Mouse (Mus musculus): Measurements from ENCODE around the gene Syn2. TPM values are rescaled to one million over a fixed set of nuclear protein-coding genes. Genes with fewer than 3 reads are reported as not detected.

Syn2 gene
- polyA plus RNA-seq, 1 experiment from 2014 or later, result 45.7 TPM

DNA sequence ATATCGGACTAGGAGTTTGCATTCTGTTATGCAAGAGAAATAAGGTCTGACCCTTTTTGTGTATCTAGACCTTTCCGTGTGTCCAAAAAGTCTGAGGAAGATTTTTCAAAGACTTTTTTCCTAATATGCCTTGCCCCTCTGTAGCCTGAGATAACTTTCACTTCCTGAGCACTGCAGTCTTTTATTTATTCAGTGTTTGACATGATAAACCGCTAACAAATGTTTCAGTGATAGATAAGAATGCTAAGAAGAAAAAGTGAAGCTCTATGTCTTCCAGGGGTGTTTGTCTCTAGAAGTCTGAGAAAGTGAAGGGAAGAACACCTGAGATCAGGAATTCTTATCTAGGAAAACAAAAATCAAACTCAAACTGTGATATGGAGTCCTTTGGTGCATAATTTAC lies 66.1 kb downstream of the Syn2 start:
- WGBS, result 90% methylated on average over 3 of the region's 3 CpGs
- H3K4me2 ChIP-seq, result no peak overlapping the region
- no peak overlapping the region for H3K9ac ChIP-seq
- no peak for ATAC-seq (replicated peaks)
- H3K4me1 ChIP-seq, result no peaks in the 10 kb centered on the region
- H3K9me3 ChIP-seq, result no peaks in the 10 kb centered on the region
- no peaks in the 10 kb centered on the region for H3K27me3 ChIP-seq (replicated peaks)
- no peak overlapping the region for H3K27ac ChIP-seq
- H3K36me3 ChIP-seq (replicated peaks), result no peaks in the 10 kb centered on the region
- no peak overlapping the region for H3K4me3 ChIP-seq

DNA sequence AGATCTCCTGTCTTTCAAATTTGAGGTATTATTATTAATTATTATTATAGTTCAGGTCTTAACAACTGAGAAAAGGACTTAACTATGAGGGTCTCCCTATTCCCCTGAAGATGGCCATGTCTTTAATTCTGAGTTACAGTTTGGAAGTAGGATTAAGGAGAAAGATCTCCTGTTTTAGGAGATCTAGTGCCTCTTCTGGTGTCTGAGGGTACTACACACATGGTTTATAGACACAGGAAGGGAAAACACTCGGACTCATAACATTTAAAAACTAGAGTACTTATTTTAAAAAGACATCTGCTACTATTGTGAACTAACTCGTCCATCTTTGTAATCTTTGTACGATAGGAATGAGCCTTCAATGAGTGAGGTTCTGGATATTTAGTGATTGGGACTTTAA lies 68.3 kb downstream of the Syn2 start:
- H3K9ac ChIP-seq, result no peak overlapping the region
- H3K36me3 ChIP-seq (replicated peaks), result no peaks in the 10 kb centered on the region
- H3K27me3 ChIP-seq (replicated peaks), result no peaks in the 10 kb centered on the region
- H3K4me1 ChIP-seq, result no peaks in the 10 kb centered on the region
- H3K4me3 ChIP-seq, result no peak overlapping the region
- no peak for ATAC-seq (replicated peaks)
- no peak overlapping the region for H3K4me2 ChIP-seq
- WGBS, result 70% methylated on average over 3 of the region's 3 CpGs
- H3K27ac ChIP-seq, result no peak overlapping the region
- no peaks in the 10 kb centered on the region for H3K9me3 ChIP-seq

DNA sequence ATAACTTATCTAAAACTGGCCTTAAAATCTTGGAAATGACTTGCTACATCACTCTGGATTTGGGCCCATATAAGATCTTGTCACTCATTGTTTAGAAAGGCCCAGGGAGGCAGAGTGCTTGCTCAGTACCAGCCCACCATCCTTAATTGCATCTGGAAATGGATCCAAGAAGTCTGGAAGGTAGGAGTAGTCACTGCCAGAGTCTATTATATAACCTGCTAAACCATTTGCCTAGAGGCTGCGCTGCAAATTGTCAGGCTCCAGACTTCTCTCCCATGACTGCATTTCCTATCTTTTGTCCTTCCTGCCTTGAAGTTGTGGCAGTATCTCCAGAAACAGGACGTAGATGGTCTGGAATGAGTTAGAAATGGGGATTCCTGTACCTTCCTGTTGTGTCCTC lies 75.5 kb downstream of the Syn2 start:
- Histone ChIP-seq H3K4me3 (no peak overlapping the region), H3K27me3 (replicated peaks) (no peaks in the 10 kb centered on the region), H3K9ac (no peak overlapping the region), H3K4me2 (no peak overlapping the region), H3K36me3 (replicated peaks) (no peaks in the 10 kb centered on the region), H3K4me1 (no peaks in the 10 kb centered on the region), H3K9me3 (no peaks in the 10 kb centered on the region), H3K27ac (no peak overlapping the region)
- 89% methylated on average over 2 of the region's 2 CpGs for WGBS
- no peak for ATAC-seq (replicated peaks)

DNA sequence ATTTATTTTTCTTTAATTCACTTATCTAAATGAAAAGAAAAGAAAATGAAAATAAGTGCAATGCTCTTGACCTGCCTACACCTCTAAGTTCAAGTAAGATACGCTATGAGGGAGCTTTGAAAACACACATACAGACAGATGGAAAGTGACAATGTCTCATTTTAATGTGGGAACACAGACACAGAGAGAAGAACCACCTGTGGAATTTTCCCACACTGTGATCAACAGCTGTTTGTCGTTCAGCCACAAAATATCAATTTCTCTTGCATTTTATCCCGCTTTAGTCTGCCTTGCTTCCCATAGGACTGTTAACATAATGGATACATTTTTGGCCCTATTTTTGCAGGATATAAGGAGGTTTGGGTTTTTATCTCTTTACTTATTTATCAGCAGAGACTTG lies 76.1 kb downstream of the Syn2 start:
- 86% methylated on average over 3 of the region's 3 CpGs for WGBS

DNA sequence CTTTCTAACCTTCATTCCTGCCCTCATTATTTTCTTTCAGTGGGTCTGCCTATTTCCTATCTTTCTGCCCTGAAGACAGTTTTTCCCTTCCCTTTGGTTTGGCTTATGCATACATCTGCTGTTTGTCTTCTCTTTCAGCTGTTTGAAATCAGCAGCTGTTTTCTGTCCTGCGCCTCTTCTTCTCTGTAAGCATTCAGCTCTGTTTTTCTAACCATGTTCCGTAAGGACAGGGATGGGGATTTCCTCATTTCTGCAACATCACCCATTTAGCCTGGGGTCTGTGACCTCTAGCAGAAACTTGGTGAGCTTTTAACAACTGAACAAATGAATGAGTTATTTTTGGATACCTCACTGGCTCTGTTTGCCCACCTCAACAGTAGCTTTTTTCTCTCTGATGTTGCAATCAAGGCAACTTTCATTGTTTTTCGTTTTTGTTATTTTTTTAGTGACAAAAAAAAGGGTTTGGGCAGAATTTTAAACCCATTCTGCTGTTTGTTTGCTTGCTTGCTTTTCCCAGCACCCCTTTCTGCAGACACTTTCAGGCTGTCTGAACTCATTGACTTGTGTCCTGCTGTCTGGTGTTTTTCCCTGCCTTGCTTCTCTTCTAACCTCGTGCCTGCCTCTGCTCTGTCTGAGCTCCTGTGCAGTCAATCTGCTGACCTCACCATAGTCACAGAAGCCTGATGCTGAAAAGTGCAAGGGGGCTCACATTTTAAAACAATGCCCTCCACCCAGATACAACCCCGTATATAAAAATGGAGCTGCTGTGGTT lies 77.6 kb downstream of the Syn2 start:
- H3K36me3 ChIP-seq (replicated peaks), result no peaks in the 10 kb centered on the region
- H3K9ac ChIP-seq, result no peak overlapping the region
- no peak overlapping the region for H3K4me2 ChIP-seq
- H3K27ac ChIP-seq, result no peak overlapping the region
- no peak overlapping the region for H3K4me3 ChIP-seq
- H3K9me3 ChIP-seq, result no peaks in the 10 kb centered on the region
- no peaks in the 10 kb centered on the region for H3K27me3 ChIP-seq (replicated peaks)
- WGBS, result 68% methylated on average over 5 of the region's 5 CpGs
- ATAC-seq (replicated peaks), result no peak
- H3K4me1 ChIP-seq, result no peaks in the 10 kb centered on the region

More for the DNA sequence above, 76.1 kb downstream of the Syn2 start:
- H3K9ac ChIP-seq, result no peak overlapping the region
- H3K27ac ChIP-seq, result no peak overlapping the region
- no peaks in the 10 kb centered on the region for H3K4me1 ChIP-seq
- no peaks in the 10 kb centered on the region for H3K9me3 ChIP-seq
- H3K4me2 ChIP-seq, result no peak overlapping the region
- H3K4me3 ChIP-seq, result no peak overlapping the region
- H3K27me3 ChIP-seq (replicated peaks), result no peaks in the 10 kb centered on the region
- ATAC-seq (replicated peaks), result no peak
- H3K36me3 ChIP-seq (replicated peaks), result no peaks in the 10 kb centered on the region

DNA sequence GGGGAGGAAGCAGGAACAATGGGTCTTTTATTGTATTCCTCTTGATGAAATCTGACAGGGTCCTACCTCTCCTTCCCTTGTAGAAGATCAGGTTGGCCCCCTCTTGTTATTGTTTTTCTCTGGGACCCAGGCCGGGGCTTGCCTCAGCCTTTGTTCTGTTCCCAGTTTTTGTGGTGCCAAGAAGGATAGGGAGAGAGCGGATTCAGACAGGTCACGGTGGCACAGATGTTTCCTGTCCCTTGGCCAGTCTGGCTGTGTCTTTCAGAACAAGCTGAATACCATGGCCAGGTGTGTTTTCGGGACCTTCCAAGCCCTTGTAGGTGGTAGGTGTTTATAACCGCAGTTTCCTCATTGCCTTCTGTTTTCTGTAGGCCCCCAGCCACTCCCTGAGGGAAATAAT lies 78.4 kb downstream of the Syn2 start:
- WGBS, result 74% methylated on average over 5 of the region's 5 CpGs
- H3K4me1 ChIP-seq, result no peaks in the 10 kb centered on the region

DNA sequence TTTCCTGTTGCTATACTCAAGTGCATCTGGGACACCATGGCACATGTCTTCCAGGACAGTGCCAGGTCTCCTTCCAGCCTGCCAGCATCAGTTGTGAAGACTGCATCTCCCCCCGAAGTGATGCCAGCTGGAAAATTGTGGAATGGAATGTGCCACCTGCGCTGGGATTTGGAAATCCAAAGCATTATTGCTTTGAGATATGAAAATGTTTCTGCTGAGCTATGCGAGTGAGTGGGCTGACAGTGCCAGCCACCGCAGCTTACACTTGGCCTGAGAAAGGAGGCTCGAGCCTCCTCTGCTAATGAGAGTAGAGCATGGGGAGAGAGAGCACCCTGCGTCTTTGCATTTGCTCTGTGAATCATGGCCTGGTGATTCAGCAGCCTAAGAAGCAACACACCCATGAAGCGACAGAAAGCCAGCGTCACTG lies 86.5 kb downstream of the Syn2 start:
- H3K27me3 ChIP-seq (replicated peaks), result no peaks in the 10 kb centered on the region
- no peaks in the 10 kb centered on the region for H3K9me3 ChIP-seq
- no peak overlapping the region for H3K4me2 ChIP-seq
- WGBS, result 84% methylated on average over 8 of the region's 8 CpGs
- H3K4me3 ChIP-seq, result no peak overlapping the region
- ATAC-seq (replicated peaks), result no peak
- H3K4me1 ChIP-seq, result no peaks in the 10 kb centered on the region
- H3K36me3 ChIP-seq (replicated peaks), result no peaks in the 10 kb centered on the region
- H3K27ac ChIP-seq, result no peak overlapping the region
- H3K9ac ChIP-seq, result no peak overlapping the region

More for the DNA sequence above, 78.4 kb downstream of the Syn2 start:
- Histone ChIP-seq H3K36me3 (replicated peaks) (no peaks in the 10 kb centered on the region), H3K9ac (no peak overlapping the region), H3K4me3 (no peak overlapping the region), H3K27ac (no peak overlapping the region), H3K4me2 (no peak overlapping the region), H3K9me3 (no peaks in the 10 kb centered on the region), H3K27me3 (replicated peaks) (no peaks in the 10 kb centered on the region)
- ATAC-seq (replicated peaks), result no peak

DNA sequence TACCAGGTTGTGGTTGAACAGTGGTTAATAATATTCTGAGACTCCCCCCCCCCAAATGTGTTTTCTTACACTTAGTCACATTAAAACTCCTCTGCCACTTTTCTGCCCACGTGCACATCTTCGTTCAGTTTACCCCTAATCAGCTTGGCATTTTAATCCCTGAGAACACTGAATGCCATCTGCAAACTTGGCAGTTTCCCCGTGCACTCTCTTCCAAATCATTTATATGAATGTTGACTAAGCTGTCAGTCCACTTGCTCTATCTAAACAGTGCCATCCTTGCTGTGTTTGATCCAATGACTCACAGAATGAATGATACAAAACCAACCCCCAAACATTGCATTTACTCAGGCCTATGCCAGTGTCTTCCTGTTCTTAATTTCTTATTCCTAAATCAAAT lies 90.8 kb downstream of the Syn2 start:
- Histone ChIP-seq H3K4me2 (no peak overlapping the region), H3K27ac (no peak overlapping the region), H3K4me1 (no peaks in the 10 kb centered on the region), H3K27me3 (replicated peaks) (no peaks in the 10 kb centered on the region), H3K9me3 (no peaks in the 10 kb centered on the region), H3K9ac (no peak overlapping the region), H3K36me3 (replicated peaks) (no peaks in the 10 kb centered on the region), H3K4me3 (no peak overlapping the region)
- ATAC-seq (replicated peaks), result no peak
- 52% methylated on average over 3 of the region's 3 CpGs for WGBS

DNA sequence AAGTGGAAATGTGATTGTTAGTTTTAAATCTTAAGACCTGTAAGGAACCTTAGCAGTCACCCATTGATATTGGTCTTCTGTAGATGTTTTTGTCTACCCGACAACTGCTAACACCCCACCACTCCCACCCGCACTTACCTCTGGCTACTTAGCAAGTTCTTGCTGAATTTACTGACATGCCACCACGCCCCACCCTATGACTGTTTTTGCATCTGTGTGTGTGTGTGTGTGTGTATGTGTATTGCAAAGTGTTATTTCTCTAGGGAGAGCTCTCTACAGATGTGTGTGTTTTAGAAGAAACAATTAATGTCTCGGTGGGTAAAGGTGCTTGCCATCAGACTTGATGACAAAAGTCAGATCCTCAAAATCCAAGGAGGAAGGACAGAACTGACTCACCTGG lies 92.3 kb downstream of the Syn2 start, which contains the start of gene Gm17482:
TSS of gene Gm17482 (plus strand) at position 301 of the 400 bp plus-strand sequence.
- H3K9ac ChIP-seq, result no peak within 1 kb of the TSS
- H3K9me3 ChIP-seq, result no peaks in the 10 kb centered on the region
- H3K27me3 ChIP-seq (replicated peaks), result no peaks in the 10 kb centered on the region
- H3K4me2 ChIP-seq, result no peak within 1 kb of the TSS
- H3K36me3 ChIP-seq (replicated peaks), result no peaks in the 10 kb centered on the region
- no peak within 1 kb of the TSS for H3K4me3 ChIP-seq
- H3K27ac ChIP-seq, result no peak within 1 kb of the TSS
- ATAC-seq (replicated peaks), result peak; percentile 27; the same call in 1 of the 2 replicates
- H3K4me1 ChIP-seq, result no peaks in the 10 kb centered on the region
- WGBS, result 71% methylated on average over 4 of the region's 4 CpGs

DNA sequence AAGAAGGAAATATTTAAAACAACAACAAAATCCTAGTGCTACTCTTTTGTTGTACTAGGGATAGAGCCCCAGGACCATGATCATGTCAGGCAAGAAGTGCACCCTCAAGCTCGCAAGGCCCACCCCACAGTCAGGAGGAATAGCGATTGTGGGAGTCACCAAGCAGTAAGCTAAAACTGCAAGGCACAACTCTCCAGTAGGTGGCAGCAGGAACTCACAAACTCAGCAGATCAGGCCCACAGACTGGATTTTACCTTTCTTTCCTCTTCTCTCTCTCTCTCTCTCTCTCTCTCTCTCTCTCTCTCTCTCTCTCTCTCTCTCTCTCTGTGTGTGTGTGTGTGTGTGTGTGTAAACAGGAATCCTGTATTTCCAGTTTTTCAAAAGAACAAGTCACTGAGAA lies 92.8 kb downstream of the Syn2 start:
- Histone ChIP-seq H3K27me3 (replicated peaks) (no peaks in the 10 kb centered on the region), H3K36me3 (replicated peaks) (no peaks in the 10 kb centered on the region), H3K4me2 (no peak overlapping the region), H3K4me3 (no peak overlapping the region), H3K4me1 (no peaks in the 10 kb centered on the region), H3K9ac (no peak overlapping the region), H3K9me3 (no peaks in the 10 kb centered on the region), H3K27ac (no peak overlapping the region)
- peak; percentile 74 for ATAC-seq (replicated peaks)
- 4% methylated on average over 2 of the region's 2 CpGs for WGBS

DNA sequence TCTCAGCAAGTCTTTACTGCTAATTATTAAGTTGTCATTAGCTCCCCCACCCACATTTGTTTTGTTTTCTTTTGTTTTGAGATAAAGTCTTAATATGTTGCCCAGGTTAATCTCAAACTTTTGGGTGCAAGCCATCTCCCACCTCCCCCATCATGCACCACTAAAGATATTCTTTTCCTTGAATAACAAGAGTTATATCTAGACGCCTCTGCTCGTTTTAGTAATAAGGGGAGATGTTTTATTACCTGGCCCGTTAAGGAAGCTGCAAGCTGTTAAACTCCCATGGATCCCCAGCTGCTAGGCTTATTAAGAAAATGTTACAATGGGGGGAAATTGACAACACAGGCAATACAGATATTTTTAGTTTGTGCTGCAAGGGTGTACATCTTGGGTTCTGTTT lies 95.9 kb downstream of the Syn2 start:
- 83% methylated on average over 3 of the region's 3 CpGs for WGBS
- H3K4me3 ChIP-seq, result no peak overlapping the region
- H3K4me1 ChIP-seq, result no peaks in the 10 kb centered on the region
- no peak overlapping the region for H3K27ac ChIP-seq
- no peaks in the 10 kb centered on the region for H3K9me3 ChIP-seq
- ATAC-seq (replicated peaks), result no peak
- no peaks in the 10 kb centered on the region for H3K27me3 ChIP-seq (replicated peaks)
- H3K36me3 ChIP-seq (replicated peaks), result no peaks in the 10 kb centered on the region
- no peak overlapping the region for H3K4me2 ChIP-seq
- no peak overlapping the region for H3K9ac ChIP-seq

DNA sequence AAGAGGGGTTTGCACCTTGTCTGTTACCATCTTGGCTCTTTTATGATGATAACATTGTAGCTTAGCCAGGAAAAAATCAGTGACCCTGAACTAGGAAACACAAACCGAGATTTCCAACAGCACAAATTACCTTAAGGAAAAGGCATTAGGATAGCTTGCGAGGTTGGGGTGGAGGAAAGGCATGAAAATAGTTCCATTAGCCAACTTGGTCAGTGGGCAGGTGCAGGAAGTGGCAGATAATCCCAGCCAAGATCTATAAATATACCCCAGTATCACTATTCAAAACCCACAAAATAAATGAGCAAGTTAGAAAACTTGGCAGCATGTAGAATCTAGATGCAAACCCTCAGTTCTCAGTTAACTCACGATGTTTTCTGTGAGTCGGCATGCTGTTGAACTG lies 97.1 kb downstream of the Syn2 start:
- 87% methylated on average over 4 of the region's 4 CpGs for WGBS

DNA sequence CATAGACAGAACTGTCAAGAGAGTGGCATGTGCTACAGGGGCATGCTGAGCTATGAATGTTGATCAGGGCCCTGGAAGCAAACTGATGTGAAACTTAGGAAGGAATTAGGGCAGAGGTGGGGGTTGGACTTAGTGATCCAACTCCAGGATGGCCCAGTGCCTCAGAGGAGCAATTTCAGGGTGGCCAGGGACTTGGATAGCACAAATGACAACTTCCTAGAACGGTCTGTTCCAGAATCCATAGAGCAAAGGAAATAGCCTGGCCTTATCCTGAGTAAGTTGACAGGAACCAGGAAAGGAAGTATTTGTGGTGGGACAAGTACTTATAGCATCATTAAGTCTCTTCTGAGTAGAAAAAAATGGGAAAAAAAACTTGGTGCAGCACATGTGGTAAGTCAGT lies 97.9 kb downstream of the Syn2 start:
- ATAC-seq (replicated peaks), result no peak
- Histone ChIP-seq H3K9me3 (no peaks in the 10 kb centered on the region), H3K4me1 (no peaks in the 10 kb centered on the region), H3K9ac (no peak overlapping the region), H3K27ac (no peak overlapping the region), H3K36me3 (replicated peaks) (no peaks in the 10 kb centered on the region), H3K4me3 (no peak overlapping the region), H3K27me3 (replicated peaks) (no peaks in the 10 kb centered on the region), H3K4me2 (no peak overlapping the region)
- WGBS, result 81% methylated on average over 1 of the region's 1 CpGs

More for the DNA sequence above, 97.1 kb downstream of the Syn2 start:
- no peak overlapping the region for H3K4me3 ChIP-seq
- no peaks in the 10 kb centered on the region for H3K27me3 ChIP-seq (replicated peaks)
- H3K4me2 ChIP-seq, result no peak overlapping the region
- no peaks in the 10 kb centered on the region for H3K9me3 ChIP-seq
- no peak for ATAC-seq (replicated peaks)
- no peaks in the 10 kb centered on the region for H3K36me3 ChIP-seq (replicated peaks)
- no peak overlapping the region for H3K9ac ChIP-seq
- no peaks in the 10 kb centered on the region for H3K4me1 ChIP-seq
- H3K27ac ChIP-seq, result no peak overlapping the region
